Mouse (Mus musculus): ENCODE measurements around the gene Prkcg. TPM values are rescaled to one million over a fixed set of nuclear protein-coding genes. Genes with fewer than 3 reads are reported as not detected.

Prkcg gene
- polyA plus RNA-seq, 1 experiment from 2014 or later: 0.25 TPM

DNA sequence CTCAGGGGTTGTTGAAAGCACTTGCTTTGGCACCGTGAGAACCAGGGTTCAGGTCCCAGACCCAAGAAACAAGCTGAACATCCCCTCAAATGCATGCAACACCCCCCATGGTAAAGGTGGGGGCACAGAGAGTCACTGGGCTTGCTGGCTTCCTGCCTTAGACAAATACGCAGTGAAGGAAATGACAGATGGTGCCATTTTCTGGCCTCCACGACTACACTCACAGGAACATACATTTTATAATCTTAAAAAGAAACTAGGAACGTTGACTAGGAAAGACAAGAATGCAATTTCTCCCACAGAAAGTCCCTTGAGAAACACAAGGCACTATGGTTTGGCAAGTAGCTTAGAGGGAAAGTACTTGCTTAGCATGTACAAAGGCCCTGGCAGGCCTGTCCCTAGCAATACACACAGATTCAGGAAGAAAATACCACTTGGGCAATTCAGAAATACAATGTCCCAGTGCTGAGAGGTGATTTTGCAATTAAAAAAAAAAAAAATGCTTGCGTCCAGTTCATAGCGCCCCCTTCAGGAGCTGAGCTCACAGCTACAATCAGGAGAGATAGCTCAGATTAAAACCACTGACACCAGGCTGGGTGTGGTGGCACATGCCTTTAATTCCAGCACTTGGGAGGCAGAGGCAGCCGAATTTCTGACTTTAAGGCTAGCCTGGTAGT, 11.1 kb downstream of the Prkcg start:
- Histone ChIP-seq H3K4me1 (ENCODE audit: insufficient read depth) (peaks cover 2% of the 10 kb centered on the region; the same call in 1 of the 2 replicates), H3K4me3 (ENCODE audit: low read depth, low read length) (no peak overlapping the region), H3K9ac (no peak overlapping the region), H3K4me2 (no peak overlapping the region), H3K27ac (ENCODE audit: low read depth) (no peak overlapping the region), H3K27me3 (ENCODE audit: insufficient read depth, low read length) (peaks cover 22% of the 10 kb centered on the region), H3K9me3 (ENCODE audit: low read depth, low read length) (no peaks in the 10 kb centered on the region), H3K36me3 (ENCODE audit: insufficient read depth) (peaks cover 51% of the 10 kb centered on the region)
- DNase-seq (peak; percentile 56), ATAC-seq (ENCODE audit: insufficient read depth) (no peak)
- WGBS: 47% methylated on average over 7 of the region's 7 CpGs
- peak; percentile 46 for TF ChIP-seq CTCF (IDR thresholded peaks at IDR 0.05; ENCODE audit: low read depth)

DNA sequence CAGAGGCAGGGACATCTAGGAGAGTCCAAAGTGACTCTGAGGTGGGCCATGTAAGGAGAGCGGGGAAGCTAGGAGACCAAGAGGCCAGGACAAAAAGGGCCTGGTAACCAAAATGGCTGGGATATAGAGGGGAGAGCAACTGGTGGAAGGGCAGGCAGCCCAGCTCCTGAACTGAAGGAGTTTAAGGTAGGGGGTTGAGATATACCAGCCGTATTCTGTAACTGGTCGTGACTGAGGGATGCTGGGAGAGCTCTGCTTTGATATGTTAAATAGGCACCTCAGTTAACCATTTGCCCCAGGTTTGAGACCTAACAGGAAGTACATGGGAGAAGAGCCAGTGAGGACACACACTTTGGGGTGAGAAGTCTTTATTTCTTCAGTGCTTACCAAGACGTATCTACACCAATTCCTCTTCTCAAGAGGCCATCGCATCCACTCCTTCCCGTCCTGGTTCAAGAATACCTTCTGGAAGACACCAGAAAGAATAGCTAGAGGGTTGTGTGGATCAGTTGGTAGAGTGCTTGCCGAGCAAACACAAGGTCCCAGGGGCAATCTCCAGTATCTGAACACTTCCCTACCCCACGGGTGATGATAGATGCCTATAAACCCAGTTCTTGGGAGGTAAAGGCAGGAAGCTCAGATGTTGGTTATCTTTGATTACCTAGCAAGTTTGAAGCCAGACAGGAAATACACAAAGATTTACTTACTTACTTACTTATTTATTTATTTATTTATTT, 12.1 kb downstream of the Prkcg start:
- Histone ChIP-seq H3K27me3 (ENCODE audit: insufficient read depth, low read length) (peaks cover 27% of the 10 kb centered on the region), H3K9ac (no peak overlapping the region), H3K4me1 (ENCODE audit: insufficient read depth) (peaks cover 2% of the 10 kb centered on the region; the same call in 1 of the 2 replicates), H3K27ac (ENCODE audit: low read depth) (no peak overlapping the region), H3K36me3 (ENCODE audit: insufficient read depth) (peaks cover 41% of the 10 kb centered on the region), H3K9me3 (ENCODE audit: low read depth, low read length) (no peaks in the 10 kb centered on the region), H3K4me3 (ENCODE audit: low read depth, low read length) (no peak overlapping the region), H3K4me2 (no peak overlapping the region)
- no peak for ATAC-seq (ENCODE audit: insufficient read depth)
- 59% methylated on average over 8 of the region's 8 CpGs for WGBS
- TF ChIP-seq CTCF (IDR thresholded peaks at IDR 0.05; ENCODE audit: low read depth): no peak
- DNase-seq: no peak

DNA sequence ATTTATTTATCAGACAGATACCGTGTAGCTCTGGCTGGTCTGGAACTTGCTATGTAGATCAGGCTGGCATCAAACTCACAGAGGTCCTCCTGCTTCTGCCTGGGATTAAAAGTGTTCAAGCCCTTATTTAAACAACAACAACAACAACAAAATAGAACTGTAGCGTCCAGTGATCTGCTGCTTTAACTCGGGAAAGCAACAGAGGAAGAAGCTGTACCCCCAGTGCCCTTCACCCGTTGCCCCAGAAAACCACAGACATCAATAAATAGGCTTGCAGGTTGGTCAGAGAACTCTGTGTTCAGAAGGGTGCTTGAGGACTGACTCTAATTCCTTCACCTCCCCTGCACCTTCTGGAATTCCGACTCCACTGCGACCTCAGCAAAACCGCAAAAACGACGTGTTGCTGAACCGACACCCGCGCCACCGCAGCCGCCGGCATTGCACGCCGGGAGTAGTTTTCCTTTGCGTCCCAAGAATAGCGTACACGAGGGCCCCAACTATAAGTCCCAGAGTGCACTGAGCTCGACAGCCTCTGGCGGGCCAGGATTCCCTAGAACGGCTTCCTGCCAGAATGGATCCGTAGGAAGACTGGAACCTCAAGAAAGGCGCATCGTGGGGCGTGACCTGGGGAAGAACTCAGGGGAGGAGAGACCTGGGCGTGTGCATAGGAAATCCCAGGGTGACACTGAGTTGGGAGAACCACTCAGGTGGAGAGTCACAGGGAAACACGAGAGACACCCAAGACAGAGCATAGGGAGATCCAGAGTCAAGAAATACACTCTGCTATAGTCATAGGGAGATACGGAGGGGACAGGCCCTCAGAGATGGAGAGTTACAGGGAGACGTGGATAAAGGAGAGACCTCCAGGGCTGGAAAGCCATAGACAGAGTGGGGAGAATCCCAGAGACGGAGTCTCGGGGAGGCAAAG, 12.9 kb downstream of the Prkcg start:
- peaks cover 31% of the 10 kb centered on the region for H3K27me3 ChIP-seq (ENCODE audit: insufficient read depth, low read length)
- 3% methylated on average over 33 of the region's 33 CpGs for WGBS
- H3K9ac ChIP-seq: peak overlapping the region; percentile 33; the same call in 1 of the 2 replicates
- DNase-seq (peak; percentile 78), ATAC-seq (ENCODE audit: insufficient read depth) (peak; percentile 52; the same call in 1 of the 2 replicates)
- TF ChIP-seq CTCF (IDR thresholded peaks at IDR 0.05; ENCODE audit: low read depth): no peak
- H3K27ac ChIP-seq (ENCODE audit: low read depth): no peak overlapping the region
- H3K9me3 ChIP-seq (ENCODE audit: low read depth, low read length): no peaks in the 10 kb centered on the region
- H3K4me1 ChIP-seq (ENCODE audit: insufficient read depth): peaks cover 2% of the 10 kb centered on the region; the same call in 1 of the 2 replicates
- peaks cover 33% of the 10 kb centered on the region for H3K36me3 ChIP-seq (ENCODE audit: insufficient read depth)
- peak overlapping the region; percentile 24 for H3K4me3 ChIP-seq (ENCODE audit: low read depth, low read length)
- H3K4me2 ChIP-seq: peak overlapping the region; percentile 62

DNA sequence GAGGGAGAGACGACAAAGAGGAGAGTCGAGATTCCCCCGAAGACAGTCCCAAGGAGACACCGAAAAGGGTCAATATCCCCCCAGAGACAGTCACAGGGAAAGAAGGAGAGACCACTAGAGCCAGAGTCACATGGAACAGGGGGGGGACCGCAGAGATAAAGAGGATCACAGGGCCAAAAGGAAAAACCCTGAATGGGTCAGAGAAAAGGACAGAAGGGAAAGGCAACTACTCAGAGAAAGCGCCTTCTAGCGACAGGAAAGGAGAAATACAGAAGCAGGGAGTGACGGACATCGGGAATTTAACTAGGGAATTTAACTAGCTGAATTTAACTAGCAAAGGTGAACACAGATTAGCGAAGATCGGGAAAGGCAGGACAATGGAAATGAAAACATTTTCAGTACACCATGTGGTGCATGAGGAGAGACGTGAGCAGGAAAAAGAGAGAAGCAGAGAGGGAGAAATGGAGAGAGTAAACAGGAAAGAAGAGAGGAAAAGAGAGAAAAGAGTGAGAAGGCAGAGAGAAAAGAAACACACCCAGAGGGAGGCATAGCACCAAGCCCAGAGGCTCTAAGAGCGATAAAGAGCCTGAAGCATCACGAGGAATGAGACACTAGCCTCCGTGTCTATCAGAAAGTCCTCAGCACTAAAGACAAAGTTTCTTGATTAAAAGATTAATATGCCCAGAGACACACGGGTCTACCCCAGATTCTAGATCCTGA, 13.7 kb downstream of the Prkcg start:
- 4% methylated on average over 16 of the region's 16 CpGs for whole genome bisulfite sequencing
- DNase-seq (peak; percentile 76), ATAC-seq (ENCODE audit: insufficient read depth) (peak; percentile 32)
- H3K4me1 ChIP-seq (ENCODE audit: insufficient read depth): peaks cover 2% of the 10 kb centered on the region; the same call in 1 of the 2 replicates
- peak; percentile 74 for TF ChIP-seq CTCF (IDR thresholded peaks at IDR 0.05; ENCODE audit: low read depth)
- H3K9me3 ChIP-seq (ENCODE audit: low read depth, low read length): no peaks in the 10 kb centered on the region
- peaks cover 24% of the 10 kb centered on the region for H3K36me3 ChIP-seq (ENCODE audit: insufficient read depth)
- peaks cover 31% of the 10 kb centered on the region for H3K27me3 ChIP-seq (ENCODE audit: insufficient read depth, low read length)
- H3K4me2 ChIP-seq: peak overlapping the region; percentile 62
- no peak overlapping the region for H3K27ac ChIP-seq (ENCODE audit: low read depth)
- H3K9ac ChIP-seq: peak overlapping the region; percentile 33; the same call in 1 of the 2 replicates
- peak overlapping the region; percentile 32 for H3K4me3 ChIP-seq (ENCODE audit: low read depth, low read length)

DNA sequence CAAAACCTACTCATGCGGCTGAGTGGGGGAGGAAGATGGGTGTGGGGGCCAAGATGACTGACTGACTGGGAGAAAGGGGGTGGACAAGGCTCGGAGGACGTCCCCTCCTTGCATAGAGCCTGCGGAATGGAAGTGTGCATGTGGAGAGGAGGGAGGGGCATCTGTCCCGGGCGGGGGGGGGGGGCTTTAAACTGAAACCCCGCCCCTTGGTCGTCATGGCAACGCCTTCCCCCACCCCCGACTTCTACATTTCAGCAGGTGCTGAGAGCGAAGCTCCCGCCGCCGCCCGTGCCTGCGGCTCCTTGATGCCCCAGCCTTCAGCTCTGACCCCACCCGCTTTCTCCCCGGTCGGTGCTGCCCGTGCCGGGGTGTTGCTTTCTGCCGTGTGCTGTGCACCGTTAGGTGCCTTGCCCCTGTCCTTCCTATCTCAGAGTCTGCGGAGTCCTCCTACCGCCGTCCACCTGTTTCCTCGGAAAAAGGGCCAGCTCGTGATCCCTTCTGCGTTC, 14.3 kb downstream of the Prkcg start:
- Histone ChIP-seq H3K27me3 (ENCODE audit: insufficient read depth, low read length) (peaks cover 31% of the 10 kb centered on the region), H3K4me2 (peak overlapping the region; percentile 62), H3K9me3 (ENCODE audit: low read depth, low read length) (no peaks in the 10 kb centered on the region), H3K9ac (no peak overlapping the region), H3K4me3 (ENCODE audit: low read depth, low read length) (peak overlapping the region; percentile 32), H3K27ac (ENCODE audit: low read depth) (no peak overlapping the region), H3K4me1 (ENCODE audit: insufficient read depth) (no peaks in the 10 kb centered on the region; the same call in 1 of the 2 replicates), H3K36me3 (ENCODE audit: insufficient read depth) (peaks cover 18% of the 10 kb centered on the region)
- no peak for TF ChIP-seq CTCF (IDR thresholded peaks at IDR 0.05; ENCODE audit: low read depth)
- 1% methylated on average over 28 of the region's 29 CpGs for WGBS
- peak; percentile 55 for DNase-seq
- peak; percentile 55 for ATAC-seq (ENCODE audit: insufficient read depth)

DNA sequence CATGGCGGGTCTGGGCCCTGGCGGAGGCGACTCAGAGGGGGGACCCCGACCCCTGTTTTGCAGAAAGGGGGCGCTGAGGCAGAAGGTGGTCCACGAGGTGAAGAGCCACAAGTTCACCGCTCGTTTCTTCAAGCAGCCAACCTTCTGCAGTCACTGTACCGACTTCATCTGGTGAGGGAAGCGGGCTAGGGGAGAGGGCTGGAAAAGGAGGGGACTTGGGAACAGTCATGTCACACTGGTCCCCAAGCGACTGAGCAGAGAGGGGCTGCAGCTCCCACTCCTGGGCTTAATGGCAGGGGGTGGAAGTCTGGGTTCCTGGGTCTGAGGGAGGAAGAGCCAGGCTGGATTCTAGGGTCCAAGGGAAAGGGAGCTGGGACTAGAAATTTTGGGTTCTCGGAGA, 14.8 kb downstream of the Prkcg start:
- WGBS: 4% methylated on average over 12 of the region's 12 CpGs
- DNase-seq (no peak), ATAC-seq (ENCODE audit: insufficient read depth) (peak; percentile 6; the same call in 1 of the 2 replicates)
- H3K36me3 ChIP-seq (ENCODE audit: insufficient read depth): peaks cover 14% of the 10 kb centered on the region
- H3K9ac ChIP-seq: no peak overlapping the region
- peak overlapping the region; percentile 62 for H3K4me2 ChIP-seq
- H3K9me3 ChIP-seq (ENCODE audit: low read depth, low read length): no peaks in the 10 kb centered on the region
- no peak for TF ChIP-seq CTCF (IDR thresholded peaks at IDR 0.05; ENCODE audit: low read depth)
- H3K4me3 ChIP-seq (ENCODE audit: low read depth, low read length): peak overlapping the region; percentile 32
- H3K27ac ChIP-seq (ENCODE audit: low read depth): no peak overlapping the region
- H3K4me1 ChIP-seq (ENCODE audit: insufficient read depth): no peaks in the 10 kb centered on the region; the same call in 1 of the 2 replicates
- peaks cover 31% of the 10 kb centered on the region for H3K27me3 ChIP-seq (ENCODE audit: insufficient read depth, low read length)
